Mouse (Mus musculus) embryonic facial prominence, embryonic 10.5 days (tissue): Measurements from ENCODE around the gene Ppp1r14a. TPM values are rescaled to one million over a fixed set of nuclear protein-coding genes. Genes with fewer than 3 reads are reported as not detected.
A peak's percentile ranks its signal among the peaks of the same experiment; 100 is the strongest.

Source experiments
- DNase-seq: peaks from one replicate; pipeline ENCODE4 v3.0.0-alpha.2; 2017; ENCODE audit warnings: low spot score
- H3K27ac ChIP-seq: fragments of 300-500 bp; sonication (generic); replicated peaks from 2 replicates; pipeline ENCODE4 v1.5.1; 2016; ENCODE audit warnings: mild to moderate bottlenecking
- H3K27me3 ChIP-seq: fragments of 300-500 bp; sonication (generic); replicated peaks from 2 replicates; pipeline ENCODE4 v1.6.1; 2016; ENCODE audit warnings: low read depth, mild to moderate bottlenecking; ENCODE audit not compliant: poor library complexity, severe bottlenecking
- H3K36me3 ChIP-seq: fragments of 300-500 bp; sonication (generic); replicated peaks from 2 replicates; pipeline ENCODE4 v1.6.1; 2016; ENCODE audit warnings: mild to moderate bottlenecking, moderate library complexity
- H3K4me1 ChIP-seq: fragments of 300-500 bp; sonication (generic); 2 replicates; pipeline ENCODE4 v1.6.1; 2016
- H3K4me3 ChIP-seq: fragments of 300-500 bp; sonication (generic); 2 replicates; pipeline ENCODE4 v1.5.1; 2016; ENCODE audit warnings: mild to moderate bottlenecking, moderate library complexity
- H3K9me3 ChIP-seq: fragments of 300-500 bp; sonication (generic); 2 replicates; pipeline ENCODE4 v1.6.1; 2016; ENCODE audit warnings: mild to moderate bottlenecking
- WGBS: fragments of 180-500 bp; shearing (Covaris S2); methylation state at CpG from one replicate; pipeline ENCODE4 v1.1.7; 2016; 5-methylcytosine and 5-hydroxymethylcytosine counted together
- polyA plus RNA-seq: library from polyadenylated mRNA; unstranded; fragments of >200 nt; fragmentation: Nextera tagmentation; extraction: Ambion mirVana; gene quantifications from 2 replicates; pipeline ENCODE4 v1.2.1, GENCODE M21; 2016

The Ppp1r14a gene
- polyA plus RNA-seq, 1 experiment from 2014 or later = 29.7 TPM

DNA sequence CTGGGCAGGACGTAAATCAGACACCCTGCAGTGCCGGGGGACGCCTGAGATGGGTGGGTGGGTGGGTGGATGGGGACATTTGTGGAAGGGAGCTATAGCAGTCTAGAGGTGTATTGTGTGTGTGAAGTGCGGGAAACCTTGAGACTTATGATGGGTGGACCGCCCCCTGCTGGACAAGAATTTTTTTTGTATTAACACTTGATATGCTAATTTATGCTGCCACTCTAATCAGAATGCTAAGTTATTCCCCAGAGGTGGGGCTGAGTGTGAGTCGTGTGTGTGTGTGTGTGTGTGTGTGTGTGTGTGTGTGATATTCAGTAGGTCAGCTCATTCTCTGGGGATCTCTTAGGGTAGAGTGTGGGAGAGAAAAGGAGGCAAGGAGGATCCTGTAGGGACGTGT is 17.5 kb downstream of the Ppp1r14a start:
- DNase-seq = peak; percentile 65
- 25% methylated on average over 7 of the region's 7 CpGs for WGBS
- Histone ChIP-seq H3K4me3 (peak overlapping the region; percentile 84; the same call in 1 of the 2 replicates), H3K27me3 (peaks cover 81% of the 10 kb centered on the region), H3K4me1 (peaks cover 65% of the 10 kb centered on the region), H3K27ac (peak overlapping the region; percentile 54; the same call in 1 of the 2 replicates), H3K36me3 (peaks cover 9% of the 10 kb centered on the region), H3K9me3 (no peaks in the 10 kb centered on the region)

DNA sequence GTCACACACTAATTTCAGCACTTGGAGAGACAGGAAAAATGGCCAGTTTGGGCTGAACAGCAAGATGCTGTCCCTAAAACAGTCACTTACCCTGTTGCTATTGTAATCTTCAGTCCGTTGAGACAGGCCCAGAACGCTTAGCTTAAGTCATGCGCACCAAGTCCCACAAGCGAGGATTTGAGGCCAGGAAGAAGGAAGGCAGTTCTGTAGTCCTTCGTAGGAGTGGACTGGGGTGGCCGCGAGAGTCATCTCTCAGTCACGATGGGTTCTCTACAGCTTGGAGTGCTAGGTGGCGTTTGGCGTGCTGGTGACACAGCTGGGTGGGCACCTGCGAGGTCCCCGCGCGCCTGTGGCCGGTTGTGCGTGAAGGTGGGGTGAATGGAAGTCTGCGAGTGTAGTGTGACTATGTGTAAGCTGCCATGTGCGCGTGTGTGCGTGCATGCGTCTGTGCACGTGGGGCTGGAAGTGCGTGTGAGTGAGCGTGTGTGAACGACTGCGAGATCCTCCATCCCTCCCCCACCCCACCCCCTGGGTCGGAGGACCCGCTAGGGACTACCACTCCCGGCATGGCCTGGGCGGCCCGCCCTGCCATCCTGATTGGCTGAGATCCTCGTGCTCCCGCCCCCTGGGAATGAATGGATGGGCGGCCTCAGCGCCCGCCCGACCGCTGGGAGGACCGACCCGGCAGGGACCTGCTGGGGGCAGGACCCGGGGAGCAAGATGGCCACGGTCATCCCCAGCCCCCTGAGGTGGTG is 18.4 kb downstream of the Ppp1r14a start:
- peak overlapping the region; percentile 83 for H3K27ac ChIP-seq
- H3K9me3 ChIP-seq = no peaks in the 10 kb centered on the region
- peaks cover 16% of the 10 kb centered on the region for H3K36me3 ChIP-seq
- WGBS = under 1% methylated on average over 42 of the region's 42 CpGs
- H3K27me3 ChIP-seq = peaks cover 74% of the 10 kb centered on the region
- peak overlapping the region; percentile 84 for H3K4me3 ChIP-seq
- H3K4me1 ChIP-seq = peaks cover 66% of the 10 kb centered on the region
- DNase-seq = peak; percentile 94

- peak overlapping the region; percentile 84 for H3K27ac ChIP-seq
- peaks cover 64% of the 10 kb centered on the region for H3K27me3 ChIP-seq
- H3K4me1 ChIP-seq = peaks cover 75% of the 10 kb centered on the region
- WGBS = 1% methylated on average over 36 of the region's 36 CpGs
- peak overlapping the region; percentile 84 for H3K4me3 ChIP-seq
- H3K9me3 ChIP-seq = no peaks in the 10 kb centered on the region
- peak; percentile 65 for DNase-seq
- peaks cover 26% of the 10 kb centered on the region for H3K36me3 ChIP-seq
Observed at GRCm38 (mm10) chr7:29309221-29309721, 20.2 kb downstream of the Ppp1r14a start.

GRCm38 (mm10) chr7:29309749-29310148 is 20.6 kb downstream of the Ppp1r14a start:
- WGBS = 8% methylated on average over 5 of the region's 5 CpGs
- peak overlapping the region; percentile 84 for H3K27ac ChIP-seq
- no peak for DNase-seq
- H3K9me3 ChIP-seq = no peaks in the 10 kb centered on the region
- peaks cover 59% of the 10 kb centered on the region for H3K27me3 ChIP-seq
- H3K4me1 ChIP-seq = peaks cover 73% of the 10 kb centered on the region
- peak overlapping the region; percentile 84 for H3K4me3 ChIP-seq
- H3K36me3 ChIP-seq = peaks cover 28% of the 10 kb centered on the region

DNA sequence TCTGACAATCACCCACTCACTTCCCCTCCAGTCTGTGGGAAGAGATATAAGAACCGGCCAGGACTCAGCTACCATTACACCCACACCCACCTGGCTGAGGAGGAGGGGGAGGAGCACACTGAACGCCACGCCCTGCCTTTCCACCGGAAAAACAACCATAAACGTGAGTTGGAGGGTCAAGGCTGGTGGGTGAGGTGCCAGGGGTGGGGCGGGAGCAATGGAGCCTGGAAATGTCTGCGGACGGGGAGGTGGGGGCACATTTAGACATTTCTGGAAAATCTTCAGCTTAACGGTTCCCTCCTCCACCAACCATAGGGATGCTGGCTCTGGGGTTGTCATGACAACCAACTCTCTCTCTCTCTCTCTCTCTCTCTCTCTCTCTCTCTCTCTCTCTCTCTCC is 23.9 kb downstream of the Ppp1r14a start:
- WGBS = 35% methylated on average over 9 of the region's 9 CpGs
- Histone ChIP-seq H3K4me1 (peaks cover 73% of the 10 kb centered on the region), H3K36me3 (peaks cover 44% of the 10 kb centered on the region)

DNA sequence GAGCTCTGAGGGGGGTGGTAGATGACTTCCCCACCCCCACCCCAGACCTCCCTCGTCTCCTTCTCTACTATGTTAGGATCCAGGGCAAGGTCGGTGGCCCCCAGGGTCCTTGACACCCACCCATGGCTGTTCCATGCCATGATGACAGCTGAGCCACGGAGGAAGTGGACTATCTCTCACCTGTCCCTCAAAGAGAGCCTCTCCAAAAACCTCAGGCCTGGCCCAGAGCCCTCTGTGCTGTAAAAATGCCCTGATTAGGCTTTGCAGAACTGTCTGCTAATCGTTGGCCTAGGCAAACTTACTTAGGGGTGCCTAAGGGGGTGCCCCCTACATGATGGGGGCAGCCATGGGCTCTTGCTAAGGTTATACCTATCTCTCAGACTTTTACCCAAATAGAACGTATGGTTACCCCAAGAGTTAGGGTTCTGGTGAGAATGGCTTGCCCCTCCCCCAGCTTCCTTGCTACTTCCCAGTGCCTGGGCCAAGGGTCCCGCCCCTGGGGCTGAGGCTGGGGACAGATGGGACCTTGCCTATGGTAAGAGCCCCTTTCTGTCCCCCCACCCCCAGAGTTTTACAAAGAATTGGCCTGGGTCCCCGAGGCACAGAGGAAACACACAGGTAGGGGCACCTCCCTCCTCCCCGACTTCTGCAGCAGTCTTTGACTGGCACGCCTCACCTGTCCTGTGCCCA is 24.6 kb downstream of the Ppp1r14a start:
- DNase-seq = no peak
- H3K4me3 ChIP-seq = peak overlapping the region; percentile 28; the same call in 1 of the 2 replicates
- H3K27me3 ChIP-seq = peaks cover 28% of the 10 kb centered on the region
- no peak overlapping the region; the same call in 1 of the 2 replicates for H3K27ac ChIP-seq
- WGBS = 46% methylated on average over 9 of the region's 9 CpGs
- H3K36me3 ChIP-seq = peaks cover 44% of the 10 kb centered on the region
- peaks cover 73% of the 10 kb centered on the region for H3K4me1 ChIP-seq
- H3K9me3 ChIP-seq = no peaks in the 10 kb centered on the region

More for the DNA sequence above, 23.9 kb downstream of the Ppp1r14a start:
- peaks cover 35% of the 10 kb centered on the region for H3K27me3 ChIP-seq
- peak overlapping the region; percentile 28; the same call in 1 of the 2 replicates for H3K4me3 ChIP-seq
- 0 out of 2 replicates have a peak overlapping the region, but pooled peaks have one; percentile 14 for H3K27ac ChIP-seq
- no peak for DNase-seq
- no peaks in the 10 kb centered on the region for H3K9me3 ChIP-seq

GRCm38 (mm10) chr7:29314844-29315628 is 25.9 kb downstream of the Ppp1r14a start:
- H3K27ac ChIP-seq = peak overlapping the region; percentile 92
- H3K36me3 ChIP-seq = peaks cover 44% of the 10 kb centered on the region

DNA sequence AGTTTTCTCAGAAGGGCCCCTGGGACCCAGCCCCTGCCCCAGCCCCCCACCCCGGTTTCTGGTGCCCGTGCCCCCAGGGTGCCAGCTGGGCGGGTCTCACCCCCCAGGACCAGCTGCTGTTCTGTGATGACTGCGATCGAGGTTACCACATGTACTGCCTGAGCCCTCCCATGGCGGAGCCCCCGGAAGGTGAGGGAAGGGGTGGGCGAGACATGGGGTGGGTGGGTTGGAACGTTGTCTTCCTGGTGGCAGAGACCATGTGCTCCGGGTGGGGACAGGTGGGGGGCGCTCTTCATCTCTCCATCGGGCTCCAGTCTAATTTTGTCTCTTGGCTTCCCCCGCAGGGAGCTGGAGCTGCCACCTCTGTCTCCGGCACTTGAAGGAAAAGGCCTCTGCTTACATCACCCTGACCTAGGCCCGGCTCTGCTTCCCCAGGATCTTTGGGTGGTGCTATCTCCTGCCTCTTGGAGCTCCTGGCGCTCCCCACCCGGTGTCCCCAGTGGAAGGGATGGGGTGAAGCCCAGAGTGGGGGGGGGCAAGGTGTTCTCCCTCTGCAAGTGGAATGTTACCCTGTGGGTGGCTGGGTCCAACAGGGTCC is 27.1 kb downstream of the Ppp1r14a start:
- no peaks in the 10 kb centered on the region for H3K9me3 ChIP-seq
- DNase-seq = no peak
- 64% methylated on average over 17 of the region's 17 CpGs for WGBS
- H3K4me3 ChIP-seq = no peak overlapping the region
- H3K4me1 ChIP-seq = peaks cover 85% of the 10 kb centered on the region
- H3K27ac ChIP-seq = peak overlapping the region; percentile 92
- peaks cover 3% of the 10 kb centered on the region; the same call in 1 of the 2 replicates for H3K27me3 ChIP-seq
- peaks cover 39% of the 10 kb centered on the region for H3K36me3 ChIP-seq

More at GRCm38 (mm10) chr7:29314844-29315628, 25.9 kb downstream of the Ppp1r14a start:
- Histone ChIP-seq H3K4me1 (peaks cover 74% of the 10 kb centered on the region), H3K4me3 (0 out of 2 replicates have a peak overlapping the region, but pooled peaks have one; percentile 9), H3K9me3 (no peaks in the 10 kb centered on the region), H3K27me3 (peaks cover 15% of the 10 kb centered on the region)
- 85% methylated on average over 13 of the region's 13 CpGs for WGBS
- peak; percentile 38 for DNase-seq

- 2% methylated on average over 10 of the region's 10 CpGs for WGBS
- H3K4me1 ChIP-seq = peaks cover 92% of the 10 kb centered on the region
- peak; percentile 82 for DNase-seq
- H3K9me3 ChIP-seq = no peaks in the 10 kb centered on the region
- peaks cover 38% of the 10 kb centered on the region for H3K36me3 ChIP-seq
- H3K4me3 ChIP-seq = peak overlapping the region; percentile 52
- H3K27ac ChIP-seq = peak overlapping the region; percentile 92
- no peaks in the 10 kb centered on the region for H3K27me3 ChIP-seq
Observed at GRCm38 (mm10) chr7:29316976-29317375, 27.9 kb downstream of the Ppp1r14a start.

DNA sequence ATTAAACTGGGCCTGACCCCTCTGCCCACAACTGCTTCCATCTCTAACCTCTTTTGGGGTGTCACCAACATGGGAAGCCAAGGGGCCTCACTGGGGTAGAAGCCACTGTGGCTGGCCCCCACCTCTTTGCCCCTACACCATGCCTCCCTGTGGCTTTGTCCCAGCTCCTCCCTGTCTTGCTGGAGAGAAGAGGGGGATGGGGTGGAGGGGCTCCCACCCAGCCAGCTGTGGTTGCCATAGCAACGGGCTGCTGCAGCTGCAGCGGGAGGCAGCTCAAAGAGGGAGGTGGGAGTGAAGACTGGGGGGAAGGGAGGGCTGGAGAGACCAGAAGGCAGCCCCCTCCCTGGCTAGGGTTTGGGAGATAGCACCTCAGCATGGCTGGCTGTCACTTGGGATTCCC is 28.4 kb downstream of the Ppp1r14a start:
- peak; percentile 92 for DNase-seq
- no peaks in the 10 kb centered on the region for H3K27me3 ChIP-seq
- peak overlapping the region; percentile 92 for H3K27ac ChIP-seq
- H3K36me3 ChIP-seq = peaks cover 35% of the 10 kb centered on the region
- H3K9me3 ChIP-seq = no peaks in the 10 kb centered on the region
- peak overlapping the region; percentile 52 for H3K4me3 ChIP-seq
- whole genome bisulfite sequencing = 0% methylated on average over 2 of the region's 2 CpGs
- peaks cover 94% of the 10 kb centered on the region for H3K4me1 ChIP-seq

DNA sequence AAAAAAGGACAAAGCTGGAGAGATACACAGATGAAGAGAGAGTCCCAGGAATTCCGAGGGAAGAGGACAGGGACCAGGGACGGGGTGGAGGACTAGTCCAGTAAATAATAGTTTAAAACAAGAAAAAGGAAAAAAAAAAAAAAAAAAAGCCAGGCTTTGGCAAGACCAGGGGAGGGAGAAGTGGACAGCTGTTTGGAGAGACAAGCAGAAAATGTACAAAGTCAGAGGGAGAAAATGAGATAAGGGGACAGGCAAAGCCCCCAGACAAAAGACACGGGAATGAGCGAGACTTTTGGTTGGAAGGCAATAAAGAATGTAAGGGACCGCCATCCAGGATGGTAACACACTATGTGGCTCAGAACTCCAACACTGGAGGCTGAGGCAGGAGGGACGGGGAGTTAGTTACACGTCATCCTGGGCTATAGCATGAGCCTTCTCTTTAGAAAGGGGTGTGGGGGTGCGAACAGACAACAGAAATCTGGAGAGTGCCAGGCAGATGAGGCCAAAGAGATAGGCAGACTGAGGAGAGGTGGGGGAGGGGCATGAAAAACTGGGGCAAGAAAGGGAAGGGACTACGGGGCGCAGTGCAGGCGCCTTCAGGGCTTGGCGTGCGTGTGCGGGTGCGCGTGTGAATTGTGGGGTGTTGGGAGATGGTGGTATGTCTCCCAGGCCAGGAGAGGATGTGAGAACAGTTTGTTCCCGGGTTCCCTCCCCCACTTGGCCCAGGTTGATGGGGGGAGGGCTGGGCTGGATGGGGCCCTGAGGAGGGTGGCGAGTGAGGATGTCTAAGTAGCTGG is 29.2 kb downstream of the Ppp1r14a start:
- peak; percentile 50 for DNase-seq
- peaks cover 35% of the 10 kb centered on the region for H3K36me3 ChIP-seq
- peak overlapping the region; percentile 92 for H3K27ac ChIP-seq
- peaks cover 86% of the 10 kb centered on the region for H3K4me1 ChIP-seq
- WGBS = 4% methylated on average over 18 of the region's 18 CpGs
- H3K9me3 ChIP-seq = no peaks in the 10 kb centered on the region
- H3K4me3 ChIP-seq = peak overlapping the region; percentile 52
- no peaks in the 10 kb centered on the region for H3K27me3 ChIP-seq
